Mouse (Mus musculus) liver, embryonic 12.5 days (tissue): ENCODE data around the gene Clstn1. TPM values are rescaled to one million over a fixed set of nuclear protein-coding genes. Genes with fewer than 3 reads are reported as not detected.
A peak's percentile ranks its signal among the peaks of the same experiment; 100 is the strongest.

Source experiments
- ATAC-seq: fragments of 200-750 bp; cut with Nextera tagmentation; 2 replicates; pipeline ENCODE4 v1.8.0; 2017; ENCODE audit warnings: moderate number of reproducible peaks, mild to moderate bottlenecking, moderate library complexity
- H3K27ac ChIP-seq: fragments of 300-500 bp; sonication (generic); 2 replicates; pipeline ENCODE4 v1.5.1; 2016; ENCODE audit warnings: mild to moderate bottlenecking
- H3K27me3 ChIP-seq: fragments of 300-500 bp; sonication (generic); replicated peaks from 2 replicates; pipeline ENCODE4 v1.6.1; 2016; ENCODE audit warnings: mild to moderate bottlenecking, moderate library complexity
- H3K36me3 ChIP-seq: fragments of 300-500 bp; sonication (generic); 2 replicates; pipeline ENCODE4 v1.6.1; 2016; ENCODE audit warnings: mild to moderate bottlenecking, moderate library complexity
- H3K4me1 ChIP-seq: fragments of 300-500 bp; sonication (generic); 2 replicates; pipeline ENCODE4 v1.6.1; 2016
- H3K4me2 ChIP-seq: fragments of 300-500 bp; sonication (generic); 2 replicates; pipeline ENCODE4 v1.6.1; 2016; ENCODE audit warnings: mild to moderate bottlenecking, moderate library complexity
- H3K4me3 ChIP-seq: fragments of 300-500 bp; sonication (generic); 2 replicates; pipeline ENCODE4 v1.5.1; 2016; ENCODE audit warnings: mild to moderate bottlenecking, moderate library complexity
- H3K9ac ChIP-seq: fragments of 300-500 bp; sonication (generic); 2 replicates; pipeline ENCODE4 v1.6.1; 2016; ENCODE audit warnings: mild to moderate bottlenecking, moderate library complexity
- H3K9me3 ChIP-seq: fragments of 300-500 bp; sonication (generic); replicated peaks from 2 replicates; pipeline ENCODE4 v1.6.1; 2016; ENCODE audit warnings: mild to moderate bottlenecking, moderate library complexity
- WGBS: fragments of 180-500 bp; shearing (Covaris S2); methylation state at CpG from one replicate; pipeline ENCODE4 v1.1.7; 2016; ENCODE audit not compliant: insufficient replicate concordance; 5-methylcytosine and 5-hydroxymethylcytosine counted together
- polyA plus RNA-seq: library from polyadenylated mRNA; unstranded; fragments of >200 nt; fragmentation: Nextera tagmentation; extraction: Ambion mirVana; gene quantifications from 2 replicates; pipeline ENCODE4 v1.2.1, GENCODE M21; 2016

The Clstn1 gene
- polyA plus RNA-seq, 1 experiment from 2014 or later: 6.9 TPM

DNA sequence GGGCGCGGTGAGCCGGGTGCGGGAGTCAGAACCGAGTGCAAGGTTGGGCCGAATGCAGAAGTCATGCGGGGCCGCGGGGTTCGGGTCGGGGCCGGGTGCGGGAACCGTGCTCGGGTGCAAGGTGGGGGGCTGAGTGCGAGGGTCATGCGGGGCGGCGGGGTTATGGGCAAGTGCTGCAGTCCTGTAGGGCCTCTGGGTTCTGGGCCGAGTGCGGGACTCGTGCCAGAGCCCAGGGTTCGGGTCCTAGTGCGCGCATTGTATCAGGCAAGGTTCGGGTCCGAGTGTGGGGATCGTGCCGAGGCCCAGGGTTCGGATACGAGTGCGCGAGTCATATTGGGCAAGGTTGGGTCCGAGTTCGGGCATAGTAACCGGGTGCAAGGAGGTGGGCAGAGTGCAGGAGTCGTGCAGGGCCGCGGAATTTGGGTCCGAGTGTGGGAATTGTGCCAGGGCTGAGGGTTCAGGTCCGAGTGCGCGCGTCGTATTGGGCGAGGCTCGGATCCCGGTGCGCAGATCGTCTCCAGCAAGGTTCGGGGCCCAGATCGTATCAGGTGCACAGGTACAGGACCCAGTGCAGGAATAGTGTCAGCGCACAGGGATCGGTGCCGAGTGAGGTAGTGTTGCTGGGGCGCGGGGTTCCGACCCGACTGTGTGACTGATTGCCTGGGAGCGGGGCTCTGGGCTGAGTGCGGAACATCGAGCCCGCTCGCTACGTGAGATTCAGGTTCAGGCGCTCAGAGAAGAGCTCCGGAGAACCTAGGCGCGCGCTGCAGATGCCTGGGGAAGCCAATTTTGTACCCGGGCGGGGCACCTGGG, 721 bp downstream of the Clstn1 start:
- Histone ChIP-seq H3K36me3 (no peaks in the 10 kb centered on the region), H3K4me2 (peak overlapping the region; percentile 75), H3K4me1 (peaks cover 18% of the 10 kb centered on the region), H3K9ac (peak overlapping the region; percentile 44; the same call in 1 of the 2 replicates), H3K27me3 (peaks cover 79% of the 10 kb centered on the region), H3K27ac (no peak overlapping the region), H3K9me3 (0 out of 2 replicates have a peak, but pooled peaks cover 3% of the 10 kb centered on the region), H3K4me3 (peak overlapping the region; percentile 61)
- 0 out of 2 replicates have a peak, but pooled peaks have one; percentile 24 for ATAC-seq
- WGBS: 2% methylated on average over 72 of the region's 72 CpGs

DNA sequence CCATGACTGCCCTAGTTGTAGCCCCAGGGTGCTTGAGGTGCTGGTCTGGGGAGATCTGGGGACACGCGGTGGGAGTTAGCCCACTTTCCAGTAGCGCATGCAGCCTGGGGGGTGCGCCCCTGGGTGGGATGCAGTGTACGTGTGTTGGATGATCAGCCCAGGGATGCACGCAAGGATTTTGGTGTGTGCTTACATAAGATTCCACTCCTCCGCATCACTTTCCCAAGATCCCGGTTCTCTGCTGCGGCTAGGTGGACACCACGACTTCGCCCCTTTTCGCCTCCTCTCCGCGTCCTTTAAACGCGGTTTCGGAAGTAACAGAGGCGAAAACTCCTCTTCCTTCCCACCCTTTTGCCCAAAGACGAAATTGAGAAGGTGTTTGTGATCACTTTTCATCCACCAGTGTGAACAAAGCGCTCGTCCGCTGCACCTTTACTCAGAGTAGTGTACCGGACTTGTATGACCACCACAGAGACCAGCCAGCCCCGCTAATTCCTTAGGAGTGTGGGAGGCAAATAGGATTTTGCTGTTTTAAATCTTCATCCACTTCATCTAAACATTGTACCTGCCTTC, 1.4 kb downstream of the Clstn1 start:
- 9% methylated on average over 24 of the region's 24 CpGs for WGBS
- H3K4me2 ChIP-seq: peak overlapping the region; percentile 75
- H3K9me3 ChIP-seq: 0 out of 2 replicates have a peak, but pooled peaks cover 3% of the 10 kb centered on the region
- no peaks in the 10 kb centered on the region for H3K36me3 ChIP-seq
- peaks cover 77% of the 10 kb centered on the region for H3K27me3 ChIP-seq
- 0 out of 2 replicates have a peak overlapping the region, but pooled peaks have one; percentile 17 for H3K9ac ChIP-seq
- H3K4me3 ChIP-seq: peak overlapping the region; percentile 61
- H3K4me1 ChIP-seq: peaks cover 18% of the 10 kb centered on the region
- ATAC-seq: no peak
- H3K27ac ChIP-seq: no peak overlapping the region

DNA sequence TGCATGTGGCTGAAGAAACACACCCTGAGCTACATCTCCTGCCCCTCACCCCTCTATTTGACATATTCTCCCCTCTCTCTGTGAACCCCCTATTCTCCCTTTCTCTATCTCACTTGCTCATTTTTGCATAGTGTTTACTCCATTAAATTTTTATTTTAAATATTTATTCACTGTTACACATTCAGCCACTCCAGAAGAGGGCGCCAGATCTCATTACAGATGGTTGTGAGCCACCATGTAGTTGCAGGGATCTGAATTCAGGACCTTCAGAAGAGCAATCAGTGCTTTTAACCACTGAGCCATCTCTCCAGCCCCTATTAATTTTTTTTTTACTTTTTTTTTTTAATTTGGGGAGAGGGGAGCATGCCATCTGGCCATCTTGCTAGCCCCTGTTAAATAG, 3.9 kb downstream of the Clstn1 start:
- Histone ChIP-seq H3K9me3 (0 out of 2 replicates have a peak, but pooled peaks cover 3% of the 10 kb centered on the region), H3K36me3 (no peaks in the 10 kb centered on the region), H3K27ac (no peak overlapping the region), H3K4me3 (no peak overlapping the region), H3K9ac (no peak overlapping the region), H3K27me3 (peaks cover 54% of the 10 kb centered on the region), H3K4me2 (no peak overlapping the region), H3K4me1 (peaks cover 18% of the 10 kb centered on the region)
- ATAC-seq: no peak
- 38% methylated on average over 1 of the region's 1 CpGs for WGBS

DNA sequence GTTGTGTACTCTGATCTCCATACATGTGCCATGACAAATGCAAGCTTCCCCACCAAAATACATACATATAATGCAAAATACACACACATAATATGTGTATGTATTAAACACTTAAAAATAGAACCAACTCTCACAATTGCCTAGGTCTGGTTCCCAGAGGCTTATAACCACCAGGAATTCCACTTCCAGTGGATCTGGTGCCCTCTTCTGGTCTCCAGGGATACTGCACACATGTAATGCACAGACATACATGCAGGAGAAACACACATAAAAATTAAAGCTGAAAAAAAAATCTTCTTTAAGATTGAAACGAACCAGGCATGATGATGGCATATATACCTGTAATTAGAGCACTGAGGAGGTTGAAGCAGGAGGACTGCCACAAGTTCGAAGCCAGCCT, 5.2 kb downstream of the Clstn1 start:
- Histone ChIP-seq H3K27me3 (peaks cover 41% of the 10 kb centered on the region), H3K27ac (no peak overlapping the region), H3K9me3 (0 out of 2 replicates have a peak, but pooled peaks cover 3% of the 10 kb centered on the region), H3K4me3 (no peak overlapping the region), H3K4me1 (peaks cover 12% of the 10 kb centered on the region; the same call in 1 of the 2 replicates), H3K9ac (no peak overlapping the region), H3K36me3 (no peaks in the 10 kb centered on the region), H3K4me2 (no peak overlapping the region)
- ATAC-seq: no peak
- WGBS: 64% methylated on average over 2 of the region's 2 CpGs

DNA sequence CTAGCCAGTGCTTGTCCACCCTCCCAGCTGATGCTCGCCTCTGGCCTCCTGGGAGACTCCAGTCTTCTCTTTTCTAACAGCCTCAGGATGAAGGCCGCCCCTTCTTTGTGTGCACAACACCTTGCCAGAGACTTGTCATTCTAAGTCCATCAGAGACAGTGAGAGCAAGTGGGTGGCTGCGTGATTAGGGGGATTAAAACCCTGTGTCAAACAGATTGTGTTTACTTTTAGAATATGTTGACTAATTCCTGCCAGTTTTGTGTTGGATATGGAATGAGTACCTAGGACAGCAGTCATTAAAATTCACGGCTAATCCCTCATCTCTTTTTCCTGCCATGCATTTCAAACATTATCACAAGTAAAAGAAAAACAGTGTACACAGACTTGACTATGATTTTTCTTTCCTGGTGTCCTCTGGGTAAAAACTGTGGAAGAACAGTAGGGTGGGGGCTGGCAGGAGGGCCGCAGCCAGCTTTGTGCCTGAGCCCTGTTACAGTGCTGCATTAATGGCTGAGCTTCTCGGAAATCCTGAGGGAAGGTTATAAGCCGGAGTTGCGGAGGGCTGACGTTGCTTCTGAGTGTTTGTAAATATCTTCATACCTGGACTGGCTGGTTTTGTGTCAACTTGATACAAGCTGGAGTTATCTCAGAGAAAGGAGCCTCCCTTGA, 8.8 kb downstream of the Clstn1 start:
- peaks cover 6% of the 10 kb centered on the region; the same call in 1 of the 2 replicates for H3K27me3 ChIP-seq
- 70% methylated on average over 9 of the region's 9 CpGs for WGBS

DNA sequence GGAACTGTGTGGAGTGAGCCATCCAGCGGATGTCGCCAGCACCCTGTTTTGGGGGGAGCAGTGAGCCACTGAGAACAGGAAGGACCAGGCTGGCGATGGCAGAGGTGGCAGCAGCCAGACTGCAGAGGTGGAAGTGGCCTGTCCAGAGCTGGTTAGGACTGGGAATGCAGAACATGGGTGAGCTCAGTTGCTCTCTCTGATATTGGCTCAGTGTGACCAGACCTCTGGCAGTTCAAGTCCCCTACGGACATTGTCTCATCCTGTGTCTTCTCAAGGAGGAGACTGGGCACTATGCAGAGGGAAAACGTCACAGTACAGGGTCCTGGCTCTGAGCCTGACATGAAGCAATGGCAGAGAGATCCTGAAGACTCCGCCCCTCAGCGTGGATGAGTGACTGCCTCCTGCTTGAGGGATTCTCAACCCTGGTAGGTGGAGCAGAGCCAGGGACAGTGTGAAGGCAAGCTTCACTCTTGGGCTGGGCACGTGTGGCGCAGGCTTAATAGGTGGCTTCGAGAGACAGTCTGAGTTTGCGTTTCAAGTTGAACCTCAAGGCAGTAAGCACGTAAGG, 11.5 kb downstream of the Clstn1 start:
- 58% methylated on average over 12 of the region's 12 CpGs for WGBS
- Histone ChIP-seq H3K4me2 (no peak overlapping the region), H3K36me3 (no peaks in the 10 kb centered on the region), H3K9me3 (no peaks in the 10 kb centered on the region), H3K27me3 (no peaks in the 10 kb centered on the region; the same call in 1 of the 2 replicates), H3K4me1 (no peaks in the 10 kb centered on the region), H3K4me3 (no peak overlapping the region), H3K9ac (no peak overlapping the region; the same call in 1 of the 2 replicates), H3K27ac (no peak overlapping the region)
- no peak for ATAC-seq

More for the DNA sequence above, 8.8 kb downstream of the Clstn1 start:
- Histone ChIP-seq H3K4me1 (no peaks in the 10 kb centered on the region), H3K4me3 (no peak overlapping the region), H3K27ac (no peak overlapping the region), H3K9me3 (0 out of 2 replicates have a peak, but pooled peaks cover 3% of the 10 kb centered on the region), H3K9ac (no peak overlapping the region), H3K4me2 (no peak overlapping the region), H3K36me3 (no peaks in the 10 kb centered on the region)
- ATAC-seq: no peak

GRCm38 (mm10) chr4:149599549-149599948, 13.3 kb downstream of the Clstn1 start:
- H3K9ac ChIP-seq: no peak overlapping the region
- 81% methylated on average over 6 of the region's 6 CpGs for WGBS
- H3K27ac ChIP-seq: no peak overlapping the region
- no peaks in the 10 kb centered on the region for H3K36me3 ChIP-seq
- no peaks in the 10 kb centered on the region for H3K4me1 ChIP-seq
- H3K9me3 ChIP-seq: no peaks in the 10 kb centered on the region
- H3K4me3 ChIP-seq: no peak overlapping the region
- no peaks in the 10 kb centered on the region; the same call in 1 of the 2 replicates for H3K27me3 ChIP-seq
- H3K4me2 ChIP-seq: no peak overlapping the region
- no peak for ATAC-seq

DNA sequence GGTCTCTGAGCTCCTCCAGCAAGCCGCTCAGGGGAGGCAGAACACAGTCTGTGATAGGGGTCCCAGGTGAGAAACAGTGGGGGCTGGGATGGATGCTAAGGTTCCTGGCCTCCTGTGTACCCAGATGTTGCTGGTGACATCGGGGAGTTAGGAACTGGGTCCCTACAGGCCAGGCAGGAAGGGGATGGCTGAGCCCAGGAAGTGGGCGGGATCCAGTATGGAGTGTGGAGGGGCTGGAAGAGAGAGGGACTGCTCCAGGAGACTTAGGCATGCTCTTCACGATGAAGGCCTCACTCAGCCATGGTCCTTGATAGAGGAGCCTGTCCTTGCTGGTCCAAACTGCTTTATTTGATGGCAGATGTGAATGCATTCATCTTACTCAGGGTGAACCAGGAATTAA, 13.9 kb downstream of the Clstn1 start:
- Histone ChIP-seq H3K27ac (no peak overlapping the region), H3K4me1 (no peaks in the 10 kb centered on the region), H3K9me3 (no peaks in the 10 kb centered on the region), H3K9ac (no peak overlapping the region), H3K4me2 (no peak overlapping the region), H3K4me3 (no peak overlapping the region), H3K36me3 (no peaks in the 10 kb centered on the region), H3K27me3 (no peaks in the 10 kb centered on the region; the same call in 1 of the 2 replicates)
- no peak for ATAC-seq
- 63% methylated on average over 4 of the region's 4 CpGs for WGBS

DNA sequence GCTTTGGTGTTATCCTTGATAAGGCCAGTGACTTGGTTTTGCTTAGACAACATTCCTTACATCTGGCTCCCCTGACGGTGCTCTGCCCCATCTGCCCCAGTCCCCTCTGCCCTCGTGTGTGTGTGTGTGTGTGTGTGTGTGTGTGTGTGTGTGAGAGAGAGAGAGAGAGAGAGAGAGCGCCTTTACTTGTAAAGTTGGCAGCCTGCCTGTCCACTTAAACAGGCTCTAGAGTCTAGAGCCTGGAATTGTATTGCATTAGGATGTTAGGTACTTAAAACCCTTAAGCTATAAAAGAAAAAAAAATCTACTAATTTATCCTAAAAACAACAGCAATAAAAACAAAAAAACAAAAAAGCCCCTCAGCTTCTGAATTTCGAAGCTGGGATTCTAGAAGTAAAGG, 15.2 kb downstream of the Clstn1 start:
- no peak for ATAC-seq
- H3K4me3 ChIP-seq: no peak overlapping the region
- 37% methylated on average over 4 of the region's 4 CpGs for WGBS

DNA sequence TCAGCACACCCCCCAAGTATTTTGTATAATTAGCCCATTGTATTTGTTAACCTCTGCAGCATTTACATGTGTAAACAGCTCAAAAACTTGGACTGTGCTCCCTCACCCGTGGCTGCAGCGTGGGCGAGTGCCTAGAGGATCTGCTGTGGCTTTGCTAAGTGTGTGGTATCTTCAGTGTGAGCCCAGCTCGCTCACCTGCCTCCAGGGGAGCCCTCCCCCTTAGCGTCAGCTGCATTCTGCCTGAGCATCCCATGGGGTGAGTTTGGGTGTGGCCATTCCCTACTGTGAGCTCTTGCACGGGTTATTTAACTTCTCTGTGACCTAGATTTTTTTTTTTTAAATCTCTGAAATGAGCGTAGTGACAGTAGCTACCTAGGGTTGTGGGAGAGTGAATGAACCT, 16.0 kb downstream of the Clstn1 start:
- H3K36me3 ChIP-seq: no peaks in the 10 kb centered on the region
- H3K9me3 ChIP-seq: no peaks in the 10 kb centered on the region
- no peak overlapping the region for H3K27ac ChIP-seq
- no peak overlapping the region for H3K9ac ChIP-seq
- WGBS: 54% methylated on average over 7 of the region's 7 CpGs
- no peak for ATAC-seq
- no peak overlapping the region for H3K4me2 ChIP-seq
- no peak overlapping the region for H3K4me3 ChIP-seq
- H3K4me1 ChIP-seq: peaks cover 7% of the 10 kb centered on the region; the same call in 1 of the 2 replicates
- H3K27me3 ChIP-seq: no peaks in the 10 kb centered on the region; the same call in 1 of the 2 replicates

More for the DNA sequence above, 15.2 kb downstream of the Clstn1 start:
- no peaks in the 10 kb centered on the region for H3K4me1 ChIP-seq
- no peaks in the 10 kb centered on the region for H3K9me3 ChIP-seq
- no peak overlapping the region for H3K4me2 ChIP-seq
- H3K36me3 ChIP-seq: no peaks in the 10 kb centered on the region
- no peak overlapping the region for H3K9ac ChIP-seq
- H3K27ac ChIP-seq: no peak overlapping the region
- no peaks in the 10 kb centered on the region; the same call in 1 of the 2 replicates for H3K27me3 ChIP-seq

DNA sequence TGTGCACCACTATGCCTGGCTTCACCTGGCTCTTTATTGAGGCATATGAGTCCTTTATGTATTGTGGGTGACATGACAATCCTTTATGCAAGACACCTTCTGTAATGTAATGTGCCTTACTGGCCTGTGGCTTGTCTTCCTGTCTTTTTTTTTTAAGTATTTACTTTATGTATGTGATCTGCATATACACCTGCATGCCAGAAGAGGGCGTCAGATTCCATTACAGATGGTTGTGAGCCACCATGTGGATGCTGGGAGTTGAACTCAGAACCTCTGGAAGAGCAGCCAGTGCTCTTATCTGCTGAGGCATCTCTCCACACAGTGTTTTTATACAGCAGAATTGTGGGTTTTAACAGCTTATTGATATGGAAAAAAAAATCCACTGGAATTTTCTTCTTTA, 17.6 kb downstream of the Clstn1 start:
- no peak overlapping the region for H3K27ac ChIP-seq
- peaks cover 17% of the 10 kb centered on the region for H3K4me1 ChIP-seq
- no peak overlapping the region for H3K9ac ChIP-seq
- H3K9me3 ChIP-seq: no peaks in the 10 kb centered on the region
- 19% methylated on average over 1 of the region's 1 CpGs for WGBS
- no peak for ATAC-seq
- H3K27me3 ChIP-seq: no peaks in the 10 kb centered on the region; the same call in 1 of the 2 replicates
- no peak overlapping the region for H3K4me2 ChIP-seq
- no peak overlapping the region for H3K4me3 ChIP-seq
- no peaks in the 10 kb centered on the region for H3K36me3 ChIP-seq
